Mouse (Mus musculus) kidney, adult 11 months (tissue): ENCODE measurements around the gene Daxx.
"Not testable (repeated sequence)": the region's sequence is repeated elsewhere in the genome, so short reads cannot be mapped to it uniquely, and the experiment has no call there.

Source experiments
- DNase-seq: peaks from one replicate; pipeline ENCODE4 v3.0.0; 2022

Gene Daxx

GRCm38 (mm10) chr17:33903911-33904651 lies 5.1 kb upstream of the Daxx start:
- DNase-seq, result not testable (repeated sequence)

- DNase-seq, result not testable (repeated sequence)
These were observed 4.4 kb upstream of the Daxx start, which contains the start of gene Platr17 for GRCm38 (mm10) chr17:33904835-33905234. Gene Platr17 (plus strand): TSS chr17:33905135.

- no peak for DNase-seq
These were observed 710 bp upstream of the Daxx start for GRCm38 (mm10) chr17:33908331-33909076.

- DNase-seq, result no peak
These were observed 646 bp downstream of the Daxx start for GRCm38 (mm10) chr17:33909869-33910250.

GRCm38 (mm10) chr17:33910346-33911051 lies 1.3 kb downstream of the Daxx start:
- no peak for DNase-seq

GRCm38 (mm10) chr17:33911052-33911812 lies 2.0 kb downstream of the Daxx start:
- DNase-seq, result no peak

- DNase-seq, result no peak
These were observed 2.7 kb downstream of the Daxx start for GRCm38 (mm10) chr17:33911813-33912414.

- no peak for DNase-seq
These were observed 4.0 kb downstream of the Daxx start for GRCm38 (mm10) chr17:33913264-33913663.

- no peak for DNase-seq
These were observed 4.7 kb downstream of the Daxx start for GRCm38 (mm10) chr17:33913905-33914304.

- DNase-seq, result no peak
These were observed 5.8 kb downstream of the Daxx start for GRCm38 (mm10) chr17:33914969-33915391.

- DNase-seq, result peak; percentile 99
These were observed 6.5 kb downstream of the Daxx start, which contains the start of the genes Tapbp and Zbtb22 for GRCm38 (mm10) chr17:33915671-33916250. Gene Tapbp (plus strand): TSS chr17:33915899. Gene Zbtb22 (plus strand): TSS chr17:33915904.

GRCm38 (mm10) chr17:33916294-33916693 lies 7.1 kb downstream of the Daxx start:
- DNase-seq, result no peak

- peak; percentile 41 for DNase-seq
These were observed 7.8 kb downstream of the Daxx start for GRCm38 (mm10) chr17:33916847-33917655.

GRCm38 (mm10) chr17:33917656-33918292 lies 8.6 kb downstream of the Daxx start:
- no peak for DNase-seq

GRCm38 (mm10) chr17:33918293-33919203 lies 9.3 kb downstream of the Daxx start:
- DNase-seq, result no peak

- peak; percentile 91 for DNase-seq
These were observed 10.4 kb downstream of the Daxx start for GRCm38 (mm10) chr17:33919351-33920281.

- DNase-seq, result peak; percentile 82
These were observed 11.3 kb downstream of the Daxx start for GRCm38 (mm10) chr17:33920282-33921097.
